Mouse (Mus musculus) urinary bladder, adult 2 months (tissue): ENCODE measurements around the gene Nampt. TPM values are rescaled to one million over a fixed set of nuclear protein-coding genes. Genes with fewer than 3 reads are reported as not detected.
"Not testable (repeated sequence)": the region's sequence is repeated elsewhere in the genome, so short reads cannot be mapped to it uniquely, and the experiment has no call there.

Experiments
- DNase-seq: peaks from one replicate; pipeline ENCODE4 v3.0.0; 2022; ENCODE audit warnings: low spot score
- polyA plus RNA-seq: library from polyadenylated mRNA; depleted of rRNA; stranded (reverse); fragments of >200 nt; gene quantifications from 2 replicates; pipeline ENCODE4 v1.2.3, GENCODE M21; 2012

The Nampt gene
- polyA plus RNA-seq, 1 experiment, result 40.7 TPM

GRCm38 (mm10) chr12:32841442-32841900 is 22.1 kb downstream of the Nampt start:
- DNase-seq, result no peak

- no peak for DNase-seq
Measured at GRCm38 (mm10) chr12:32846325-32846724, 27.0 kb downstream of the Nampt start.

- DNase-seq, result no peak
Measured at GRCm38 (mm10) chr12:32853757-32854156, 34.4 kb downstream of the Nampt start.

GRCm38 (mm10) chr12:32854866-32855265 is 35.5 kb downstream of the Nampt start:
- no peak for DNase-seq

GRCm38 (mm10) chr12:32855398-32855797 is 36.1 kb downstream of the Nampt start:
- DNase-seq, result no peak

GRCm38 (mm10) chr12:32856707-32857511 is 37.6 kb downstream of the Nampt start:
- DNase-seq, result no peak

- no peak for DNase-seq
Measured at GRCm38 (mm10) chr12:32858444-32858843, 39.1 kb downstream of the Nampt start.

- DNase-seq, result no peak
Measured at GRCm38 (mm10) chr12:32860820-32861219, 41.5 kb downstream of the Nampt start.

- DNase-seq, result no peak
Measured at GRCm38 (mm10) chr12:32870815-32871214, 51.5 kb downstream of the Nampt start.

- no peak for DNase-seq
Measured at GRCm38 (mm10) chr12:32877500-32877899, 58.2 kb downstream of the Nampt start.

GRCm38 (mm10) chr12:32877964-32878571 is 58.7 kb downstream of the Nampt start:
- DNase-seq, result no peak

GRCm38 (mm10) chr12:32879371-32879770 is 60.0 kb downstream of the Nampt start:
- DNase-seq, result no peak

GRCm38 (mm10) chr12:32884356-32884755 is 65.0 kb downstream of the Nampt start:
- no peak for DNase-seq

GRCm38 (mm10) chr12:32885041-32885440 is 65.7 kb downstream of the Nampt start:
- no peak for DNase-seq

GRCm38 (mm10) chr12:32886353-32886752 is 67.0 kb downstream of the Nampt start:
- no peak for DNase-seq

- no peak for DNase-seq
Measured at GRCm38 (mm10) chr12:32888226-32888625, 68.9 kb downstream of the Nampt start.

GRCm38 (mm10) chr12:32889846-32890245 is 70.5 kb downstream of the Nampt start:
- no peak for DNase-seq

GRCm38 (mm10) chr12:32890455-32890854 is 71.1 kb downstream of the Nampt start:
- no peak for DNase-seq

GRCm38 (mm10) chr12:32891271-32891670 is 71.9 kb downstream of the Nampt start:
- not testable (repeated sequence) for DNase-seq

GRCm38 (mm10) chr12:32893212-32893611 is 73.9 kb downstream of the Nampt start:
- no peak for DNase-seq

- DNase-seq, result no peak
Measured at GRCm38 (mm10) chr12:32895806-32896205, 76.5 kb downstream of the Nampt start.

- DNase-seq, result no peak
Measured at GRCm38 (mm10) chr12:32896496-32896895, 77.2 kb downstream of the Nampt start.
